Mouse (Mus musculus) cortical plate, adult 2 months (tissue): Measurements from ENCODE around the gene Mast4. TPM values are rescaled to one million over a fixed set of nuclear protein-coding genes. Genes with fewer than 3 reads are reported as not detected.
A peak's percentile ranks its signal among the peaks of the same experiment; 100 is the strongest.

Source experiments
- H3K27ac ChIP-seq: fragments of 200-500 bp; 2 replicates; pipeline ENCODE4 v1.5.1; 2012; ENCODE audit warnings: low read length, control low read depth, inconsistent platforms; ENCODE audit not compliant: insufficient read depth
- H3K4me1 ChIP-seq: fragments of 200-500 bp; 2 replicates; pipeline ENCODE4 v1.6.1; 2011; ENCODE audit warnings: low read length; ENCODE audit not compliant: control insufficient read depth, insufficient read depth
- H3K4me3 ChIP-seq: fragments of 200-500 bp; 2 replicates; pipeline ENCODE4 v1.5.1; 2011; ENCODE audit warnings: mild to moderate bottlenecking, low read length, control low read depth; ENCODE audit not compliant: insufficient read depth
- CTCF ChIP-seq: fragments of 200-500 bp; IDR thresholded peaks from 2 replicates; pipeline ENCODE4 v1.5.1; 2011; ENCODE audit warnings: mild to moderate bottlenecking, control low read depth, low read length; ENCODE audit not compliant: insufficient read depth; ENCODE audit errors: extremely low read depth
- POLR2A ChIP-seq: fragments of 200-500 bp; IDR thresholded peaks from 2 replicates; pipeline ENCODE4 v1.6.1; 2011; ENCODE audit warnings: mild to moderate bottlenecking, low read length, control low read depth; ENCODE audit not compliant: insufficient read depth; ENCODE audit errors: extremely low read depth
- polyA plus RNA-seq: library from polyadenylated mRNA; depleted of rRNA; stranded (reverse); fragments of >200 nt; gene quantifications from 2 replicates; pipeline ENCODE4 v1.2.3, GENCODE M21; 2012

Gene Mast4
- polyA plus RNA-seq, 1 experiment, result 19.6 TPM

DNA sequence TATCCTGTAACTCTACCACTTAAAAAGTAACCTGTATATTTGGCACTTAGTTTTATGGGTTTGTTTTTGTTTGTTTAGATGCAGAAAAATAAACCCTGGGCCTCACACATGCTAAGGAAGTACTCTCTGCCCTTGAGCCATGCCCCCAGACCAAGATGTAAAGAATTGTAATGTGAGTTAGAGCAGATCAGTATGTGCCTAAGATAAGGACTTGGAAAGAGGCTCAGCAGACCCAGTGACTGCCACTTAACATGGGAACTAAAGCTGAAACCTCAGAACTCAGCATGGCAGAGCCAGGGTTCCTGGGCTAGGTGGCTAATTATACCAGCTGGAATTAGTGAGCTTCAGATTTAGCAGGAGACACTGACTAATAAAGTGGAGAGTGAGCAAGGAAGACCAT lies 196.0 kb downstream of the Mast4 start:
- 0 out of 2 replicates have a peak, but pooled peaks cover 1% of the 10 kb centered on the region for H3K4me1 ChIP-seq
- TF ChIP-seq POLR2A, result no peak
- TF ChIP-seq CTCF, result no peak
- H3K4me3 ChIP-seq, result no peak overlapping the region
- H3K27ac ChIP-seq, result no peak overlapping the region

DNA sequence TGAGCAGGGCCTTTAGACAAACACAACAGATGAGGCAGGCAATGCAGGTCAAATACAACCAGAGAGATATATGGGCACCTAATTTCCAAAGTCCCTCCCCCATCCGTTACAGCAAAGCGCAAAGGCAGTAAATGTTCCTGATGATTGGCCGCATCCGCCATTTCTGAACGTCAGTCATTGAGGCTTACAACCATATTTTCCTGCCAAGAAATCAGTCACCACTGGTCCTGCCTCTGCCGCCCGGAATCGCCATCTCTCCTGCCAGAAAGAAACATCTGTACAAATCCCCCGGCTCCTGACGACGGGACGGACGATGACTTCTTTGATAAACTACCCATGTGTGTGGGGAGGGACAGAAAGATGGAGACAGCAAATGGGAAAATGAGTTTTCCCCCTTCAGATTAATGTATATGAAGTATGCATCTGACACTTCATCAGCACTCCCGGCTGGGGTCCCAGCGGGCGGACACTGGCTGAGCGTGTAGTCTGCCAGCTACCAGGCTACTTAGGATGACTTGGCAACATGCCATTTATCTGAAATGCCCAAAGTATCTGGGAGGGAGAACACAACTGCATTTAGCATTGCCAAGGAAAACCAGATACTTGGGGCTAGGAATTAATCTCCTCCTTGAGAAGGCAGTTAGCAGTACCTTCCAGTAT lies 198.9 kb downstream of the Mast4 start:
- Histone ChIP-seq H3K4me1 (0 out of 2 replicates have a peak, but pooled peaks cover 1% of the 10 kb centered on the region), H3K27ac (no peak overlapping the region), H3K4me3 (no peak overlapping the region)
- TF ChIP-seq CTCF (no peak), POLR2A (no peak)

DNA sequence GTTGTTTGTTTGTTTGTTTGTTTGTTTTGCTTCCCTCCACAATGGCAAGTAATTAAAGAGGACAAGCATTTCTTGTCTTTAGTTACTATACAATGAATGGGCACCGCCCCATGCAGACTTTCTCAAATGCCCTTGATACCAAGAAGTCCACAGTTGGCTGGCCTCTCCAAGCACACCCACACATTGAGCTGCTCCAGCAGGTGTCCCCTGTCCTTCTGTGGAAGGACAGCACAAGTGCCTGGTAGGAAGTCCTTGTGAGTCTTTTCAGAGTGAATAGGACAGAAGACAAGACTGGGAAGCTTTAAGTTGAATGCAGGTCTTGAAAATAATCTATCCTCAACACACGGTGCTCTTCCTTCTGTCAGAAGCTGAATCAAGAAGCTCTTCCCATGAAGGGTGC lies 202.5 kb downstream of the Mast4 start:
- Histone ChIP-seq H3K4me1 (0 out of 2 replicates have a peak, but pooled peaks cover 1% of the 10 kb centered on the region), H3K4me3 (no peak overlapping the region), H3K27ac (no peak overlapping the region)
- TF ChIP-seq CTCF, result no peak

DNA sequence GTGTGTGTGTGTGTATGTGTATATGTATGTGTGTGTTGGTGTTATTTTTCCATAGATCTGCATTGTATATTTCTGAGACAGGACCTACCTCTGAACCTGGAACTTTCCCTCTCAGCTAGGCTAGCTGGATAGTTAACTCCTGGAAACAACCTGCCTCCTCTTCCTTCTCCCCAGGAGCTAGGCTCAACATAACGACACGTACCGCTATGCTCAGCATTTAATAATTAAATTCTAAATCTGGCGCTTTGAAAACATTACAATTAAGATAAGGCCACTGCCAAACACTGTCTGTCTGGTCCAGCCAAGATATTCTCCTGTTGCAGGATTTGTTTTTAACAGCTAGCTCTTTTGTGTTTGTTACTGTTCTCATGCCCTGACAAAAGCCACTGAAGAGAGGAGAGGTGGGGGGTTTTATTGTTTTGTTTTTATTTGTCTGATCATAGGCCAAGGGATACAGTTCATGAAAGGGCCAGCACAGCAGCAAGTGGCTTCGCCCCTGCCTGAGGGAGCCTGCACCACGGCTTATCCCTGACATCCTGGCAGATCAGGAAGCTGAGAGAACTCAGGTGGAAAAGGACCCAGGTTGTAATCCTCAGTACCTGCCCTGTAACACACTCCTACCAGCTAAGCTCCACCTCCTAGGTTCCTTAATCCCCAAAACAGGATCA lies 205.0 kb downstream of the Mast4 start:
- 0 out of 2 replicates have a peak, but pooled peaks cover 1% of the 10 kb centered on the region for H3K4me1 ChIP-seq
- H3K27ac ChIP-seq, result no peak overlapping the region
- TF ChIP-seq CTCF (no peak), POLR2A (no peak)
- no peak overlapping the region for H3K4me3 ChIP-seq

DNA sequence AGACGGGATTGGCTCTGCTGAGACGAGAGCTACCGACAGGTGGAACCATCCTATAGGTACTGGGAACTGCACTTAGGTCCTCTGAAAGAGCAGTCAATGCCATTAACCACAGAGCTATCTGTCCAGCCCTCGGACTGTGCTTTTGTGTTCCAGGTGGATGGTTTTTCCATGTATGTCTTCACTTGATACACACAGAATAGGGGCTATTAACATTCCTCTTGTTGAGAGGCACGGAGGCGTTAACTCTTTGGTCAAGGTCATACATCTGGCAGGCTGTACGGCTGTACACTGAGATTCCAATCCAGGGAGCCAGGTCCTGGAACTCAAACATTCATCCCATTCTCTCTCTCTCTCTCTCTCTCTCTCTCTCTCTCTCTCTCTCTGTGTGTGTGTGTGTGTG lies 205.6 kb downstream of the Mast4 start:
- H3K27ac ChIP-seq, result no peak overlapping the region
- H3K4me1 ChIP-seq, result 0 out of 2 replicates have a peak, but pooled peaks cover under 1% of the 10 kb centered on the region
- no peak for TF ChIP-seq CTCF
- no peak for TF ChIP-seq POLR2A
- no peak overlapping the region for H3K4me3 ChIP-seq

DNA sequence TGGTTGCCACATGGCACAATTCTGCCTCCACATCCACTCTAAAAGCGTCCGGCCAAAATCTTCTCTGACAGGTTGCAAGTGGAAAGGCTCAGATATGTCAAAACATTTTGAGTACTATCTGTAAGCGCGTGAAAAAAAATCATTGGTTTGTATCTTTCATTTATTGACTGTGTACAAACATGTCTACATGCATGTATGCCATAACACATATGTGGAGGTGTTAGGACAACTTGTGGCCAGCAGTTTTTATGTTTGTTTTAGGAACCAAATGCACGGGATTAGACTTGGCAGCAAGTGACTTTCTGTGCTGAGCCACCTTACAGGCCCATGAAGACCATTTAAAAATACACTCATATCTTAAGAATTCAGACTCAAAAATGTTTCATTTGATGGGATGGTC lies 206.7 kb downstream of the Mast4 start:
- H3K4me1 ChIP-seq, result no peaks in the 10 kb centered on the region
- H3K4me3 ChIP-seq, result no peak overlapping the region
- no peak for TF ChIP-seq POLR2A
- no peak for TF ChIP-seq CTCF
- H3K27ac ChIP-seq, result no peak overlapping the region

DNA sequence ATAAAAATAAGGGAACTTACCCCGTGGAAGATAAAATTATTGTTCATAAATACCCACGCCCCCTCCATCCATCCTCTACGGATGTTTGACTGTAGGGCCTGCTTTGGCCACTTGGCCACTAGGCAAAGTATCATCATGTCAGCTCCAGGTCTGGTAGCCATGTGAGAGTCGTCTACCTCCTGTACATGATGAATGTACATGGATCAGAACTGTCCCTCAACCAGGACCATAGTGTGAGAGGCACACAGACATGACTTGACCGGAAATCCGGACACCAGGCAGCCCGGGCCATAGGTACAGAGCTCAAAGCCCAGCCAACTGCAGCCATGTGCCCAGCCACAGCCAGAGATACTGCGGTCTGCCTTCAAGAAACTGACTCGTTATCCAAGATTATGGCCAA lies 210.6 kb downstream of the Mast4 start:
- Histone ChIP-seq H3K27ac (no peak overlapping the region), H3K4me1 (no peaks in the 10 kb centered on the region; the same call in 1 of the 2 replicates), H3K4me3 (no peak overlapping the region)
- TF ChIP-seq CTCF (no peak), POLR2A (no peak)

DNA sequence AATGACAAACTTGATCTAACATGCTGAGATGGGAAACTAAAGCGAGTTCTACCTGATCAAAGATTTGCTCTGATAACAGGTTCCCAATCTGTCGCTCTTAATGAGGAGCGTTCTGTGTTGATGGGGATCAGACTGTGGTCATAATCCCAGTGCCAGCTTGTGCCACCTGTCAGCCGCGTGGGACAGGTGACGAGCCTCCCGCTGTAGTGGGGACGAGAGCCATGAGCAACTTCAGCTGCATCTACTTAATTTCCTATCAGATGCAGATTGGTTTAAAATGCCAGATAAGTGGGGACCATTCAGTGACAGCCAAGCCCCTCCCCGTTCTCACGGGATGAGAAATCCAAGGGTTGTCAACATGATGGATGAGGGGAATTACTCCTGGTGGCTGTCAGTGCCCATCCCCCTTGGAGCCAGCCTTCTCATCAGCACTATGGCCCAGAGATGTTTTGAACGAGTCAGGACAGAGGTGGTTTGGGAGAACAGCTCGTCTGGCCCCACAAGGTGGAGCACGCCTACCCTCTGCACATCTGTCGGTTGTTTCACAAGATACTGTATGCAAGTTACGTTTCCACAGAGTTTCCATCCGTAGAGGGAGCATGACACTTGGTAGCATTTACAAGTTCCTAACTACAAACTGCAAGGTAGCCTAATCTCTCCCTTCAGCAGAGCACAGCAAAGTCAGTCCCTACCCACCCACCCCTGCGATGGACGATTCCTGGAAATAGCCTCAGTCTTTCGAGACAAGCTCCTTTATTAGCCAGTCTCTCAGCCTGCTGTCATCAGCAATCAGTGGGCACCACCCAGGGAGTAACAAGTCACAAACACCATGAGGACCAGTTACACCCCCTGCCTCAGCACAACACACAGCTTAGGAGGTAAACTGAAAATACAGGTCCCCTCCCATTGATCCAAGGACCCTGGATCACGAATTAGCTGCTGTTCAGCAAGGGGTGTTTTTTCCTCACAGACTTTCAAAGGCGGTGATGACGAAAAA lies 212.2 kb downstream of the Mast4 start:
- Histone ChIP-seq H3K4me1 (no peaks in the 10 kb centered on the region; the same call in 1 of the 2 replicates), H3K4me3 (no peak overlapping the region), H3K27ac (no peak overlapping the region)
- no peak for TF ChIP-seq CTCF
- TF ChIP-seq POLR2A, result no peak

DNA sequence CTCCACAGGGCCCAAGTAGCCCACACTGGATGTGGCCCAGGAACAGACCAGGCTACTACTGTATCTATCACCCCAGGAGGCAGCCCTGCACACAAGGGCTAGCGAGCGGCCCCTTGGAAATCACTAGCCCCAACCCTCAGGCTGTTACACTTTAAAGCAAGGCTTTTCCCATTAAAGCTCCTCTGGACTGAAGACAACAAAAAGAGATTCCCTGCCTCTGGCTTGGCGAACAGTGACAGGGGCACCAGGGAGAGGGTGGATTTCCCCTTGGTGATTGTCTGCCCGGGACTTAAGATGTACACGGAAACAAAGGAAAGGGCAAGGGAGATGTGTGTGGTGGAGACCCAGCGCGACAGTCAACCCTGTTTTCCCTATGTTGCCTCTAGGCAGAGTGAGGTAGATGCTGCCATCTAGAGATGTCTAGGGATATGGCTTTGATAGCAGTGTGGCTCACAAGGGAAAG lies 213.6 kb downstream of the Mast4 start:
- Histone ChIP-seq H3K4me3 (no peak overlapping the region), H3K27ac (no peak overlapping the region)
- TF ChIP-seq POLR2A, result no peak
- peak; percentile 87 for TF ChIP-seq CTCF

More for the DNA sequence above, 213.6 kb downstream of the Mast4 start:
- no peaks in the 10 kb centered on the region; the same call in 1 of the 2 replicates for H3K4me1 ChIP-seq
